Mouse (Mus musculus): ENCODE results near the gene Gp1ba. TPM values are rescaled to one million over a fixed set of nuclear protein-coding genes. Genes with fewer than 3 reads are reported as not detected.

The Gp1ba gene
- total and polyA plus RNA-seq, 3 experiments, result 1.1 to 9.0 (median 3.4) TPM

DNA sequence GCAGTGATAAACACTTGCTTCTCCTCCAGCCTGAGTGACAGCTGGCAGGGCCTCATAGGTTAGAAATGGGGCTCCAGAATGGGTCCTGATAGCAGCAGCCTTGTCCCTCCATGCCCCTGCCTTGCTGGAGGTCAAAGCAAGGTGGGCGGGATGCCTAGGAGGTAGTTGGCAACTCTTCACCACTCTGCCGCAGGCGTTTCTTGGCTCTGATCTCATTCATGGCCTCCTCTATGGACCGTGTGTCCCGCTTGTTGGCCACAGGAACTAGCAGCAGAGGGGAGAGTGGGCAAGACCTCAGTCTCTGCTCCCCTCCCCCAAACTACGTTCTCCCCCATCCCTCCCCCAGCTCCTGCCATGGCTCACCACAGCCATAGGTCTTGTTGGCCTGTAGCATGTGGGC, 25.0 kb downstream of the Gp1ba start:
- Histone ChIP-seq H3K4me1 (ENCODE audit: insufficient read depth, low read depth, low read length) (peaks cover 23% of the 10 kb centered on the region), H3K27me3 (ENCODE audit: insufficient read depth, low read length) (no peaks in the 10 kb centered on the region), H3K36me3 (replicated peaks) (peaks cover 86% of the 10 kb centered on the region), H3K4me3 (ENCODE audit: low read depth, low read length) (no peak overlapping the region), H3K9me3 (replicated peaks) (no peaks in the 10 kb centered on the region)
- DNase-seq (ENCODE audit: low spot score) (no peak), ATAC-seq (ENCODE audit: extremely low read depth, insufficient number of reproducible peaks, low FRiP score, poor library complexity, severe bottlenecking) (no peak)
- no peak for TF ChIP-seq CTCF (IDR thresholded peaks at IDR 0.05; ENCODE audit: low read depth, low read length)
- TF ChIP-seq TAL1 (conservative IDR thresholded peaks at IDR 0.05; ENCODE audit: low read depth, low read length), result no peak
- TF ChIP-seq GATA2 (IDR thresholded peaks at IDR 0.05; ENCODE audit: borderline replicate concordance, low read depth, low read length), result no peak
- TF ChIP-seq POLR2AphosphoS5 (IDR thresholded peaks at IDR 0.05; ENCODE audit: insufficient replicate concordance, low read depth, low read length), result no peak
- TF ChIP-seq GATA1 (IDR thresholded peaks at IDR 0.05; ENCODE audit: borderline replicate concordance, low read length), result no peak

DNA sequence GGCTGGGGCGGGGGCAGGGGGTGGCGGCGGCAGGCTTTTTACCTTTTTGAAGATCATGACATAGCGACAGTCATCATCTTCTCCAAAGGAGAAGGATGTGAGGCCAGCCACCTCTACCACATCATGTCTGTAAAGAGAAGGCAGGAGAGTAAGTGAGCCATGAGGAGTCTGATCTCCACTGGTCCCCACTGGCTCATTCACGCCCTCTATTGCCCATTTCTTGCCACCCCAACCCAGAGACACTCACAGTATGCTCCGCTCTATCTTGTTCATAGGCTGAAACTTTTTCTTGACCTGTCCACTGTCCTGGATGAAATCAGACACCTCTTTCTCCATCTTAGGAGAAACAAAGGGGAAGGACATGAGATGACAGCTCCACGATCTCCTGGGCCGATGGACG, 25.8 kb downstream of the Gp1ba start:
- DNase-seq (ENCODE audit: low spot score) (no peak), ATAC-seq (ENCODE audit: extremely low read depth, insufficient number of reproducible peaks, low FRiP score, poor library complexity, severe bottlenecking) (no peak)
- Histone ChIP-seq H3K4me1 (ENCODE audit: insufficient read depth, low read depth, low read length) (peaks cover 27% of the 10 kb centered on the region), H3K36me3 (replicated peaks) (peaks cover 78% of the 10 kb centered on the region), H3K4me3 (ENCODE audit: low read depth, low read length) (no peak overlapping the region), H3K9me3 (replicated peaks) (no peaks in the 10 kb centered on the region), H3K27me3 (ENCODE audit: insufficient read depth, low read length) (no peaks in the 10 kb centered on the region)
- no peak for TF ChIP-seq TAL1 (conservative IDR thresholded peaks at IDR 0.05; ENCODE audit: low read depth, low read length)
- TF ChIP-seq GATA1 (IDR thresholded peaks at IDR 0.05; ENCODE audit: borderline replicate concordance, low read length), result no peak
- TF ChIP-seq CTCF (IDR thresholded peaks at IDR 0.05; ENCODE audit: low read depth, low read length), result no peak
- no peak for TF ChIP-seq POLR2AphosphoS5 (IDR thresholded peaks at IDR 0.05; ENCODE audit: insufficient replicate concordance, low read depth, low read length)
- TF ChIP-seq GATA2 (IDR thresholded peaks at IDR 0.05; ENCODE audit: borderline replicate concordance, low read depth, low read length), result no peak

DNA sequence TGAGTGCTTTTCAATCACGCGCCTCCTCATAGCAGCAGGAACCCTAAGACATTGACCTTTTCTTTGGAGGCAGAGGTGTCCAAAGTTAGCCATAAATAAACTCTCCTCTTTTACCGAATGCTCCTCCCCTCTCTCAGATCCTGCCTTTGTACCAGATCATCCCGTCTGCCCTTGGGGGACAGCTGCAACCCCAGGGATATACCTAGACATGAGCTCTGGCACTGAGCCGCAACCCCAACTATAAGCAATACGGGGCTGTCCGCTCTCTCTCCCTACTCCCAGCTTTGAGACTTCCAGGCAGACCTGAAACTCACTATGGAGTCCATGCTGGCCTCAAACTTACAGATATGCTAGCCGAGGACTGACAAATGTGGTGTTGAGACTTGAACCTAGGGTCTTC, 27.8 kb downstream of the Gp1ba start:
- peaks cover 78% of the 10 kb centered on the region for H3K36me3 ChIP-seq (replicated peaks)
- no peak overlapping the region for H3K4me3 ChIP-seq (ENCODE audit: low read depth, low read length)
- no peaks in the 10 kb centered on the region for H3K27me3 ChIP-seq (ENCODE audit: insufficient read depth, low read length)
- no peak for TF ChIP-seq GATA1 (IDR thresholded peaks at IDR 0.05; ENCODE audit: borderline replicate concordance, low read length)
- TF ChIP-seq TAL1 (conservative IDR thresholded peaks at IDR 0.05; ENCODE audit: low read depth, low read length), result no peak
- no peak for TF ChIP-seq CTCF (IDR thresholded peaks at IDR 0.05; ENCODE audit: low read depth, low read length)
- TF ChIP-seq POLR2AphosphoS5 (IDR thresholded peaks at IDR 0.05; ENCODE audit: insufficient replicate concordance, low read depth, low read length), result no peak
- TF ChIP-seq GATA2 (IDR thresholded peaks at IDR 0.05; ENCODE audit: borderline replicate concordance, low read depth, low read length), result no peak
- no peaks in the 10 kb centered on the region for H3K9me3 ChIP-seq (replicated peaks)
- no peak for DNase-seq (ENCODE audit: low spot score)
- no peak for ATAC-seq (ENCODE audit: extremely low read depth, insufficient number of reproducible peaks, low FRiP score, poor library complexity, severe bottlenecking)
- peaks cover 44% of the 10 kb centered on the region for H3K4me1 ChIP-seq (ENCODE audit: insufficient read depth, low read depth, low read length)

- Histone ChIP-seq H3K36me3 (replicated peaks) (peaks cover 78% of the 10 kb centered on the region), H3K27me3 (ENCODE audit: insufficient read depth, low read length) (no peaks in the 10 kb centered on the region), H3K4me1 (ENCODE audit: insufficient read depth, low read depth, low read length) (peaks cover 48% of the 10 kb centered on the region), H3K9me3 (replicated peaks) (no peaks in the 10 kb centered on the region), H3K4me3 (ENCODE audit: low read depth, low read length) (peak overlapping the region; percentile 77; the same call in 1 of the 2 replicates)
- DNase-seq (ENCODE audit: low spot score) (no peak), ATAC-seq (ENCODE audit: extremely low read depth, insufficient number of reproducible peaks, low FRiP score, poor library complexity, severe bottlenecking) (no peak)
- TF ChIP-seq POLR2AphosphoS5 (IDR thresholded peaks at IDR 0.05; ENCODE audit: insufficient replicate concordance, low read depth, low read length) (no peak; the same call in 1 of the 2 replicates), CTCF (IDR thresholded peaks at IDR 0.05; ENCODE audit: low read depth, low read length) (no peak), TAL1 (conservative IDR thresholded peaks at IDR 0.05; ENCODE audit: low read depth, low read length) (no peak), GATA2 (IDR thresholded peaks at IDR 0.05; ENCODE audit: borderline replicate concordance, low read depth, low read length) (no peak), GATA1 (IDR thresholded peaks at IDR 0.05; ENCODE audit: borderline replicate concordance, low read length) (no peak)
These were observed 28.6 kb downstream of the Gp1ba start for GRCm38 (mm10) chr11:70667271-70668150.

DNA sequence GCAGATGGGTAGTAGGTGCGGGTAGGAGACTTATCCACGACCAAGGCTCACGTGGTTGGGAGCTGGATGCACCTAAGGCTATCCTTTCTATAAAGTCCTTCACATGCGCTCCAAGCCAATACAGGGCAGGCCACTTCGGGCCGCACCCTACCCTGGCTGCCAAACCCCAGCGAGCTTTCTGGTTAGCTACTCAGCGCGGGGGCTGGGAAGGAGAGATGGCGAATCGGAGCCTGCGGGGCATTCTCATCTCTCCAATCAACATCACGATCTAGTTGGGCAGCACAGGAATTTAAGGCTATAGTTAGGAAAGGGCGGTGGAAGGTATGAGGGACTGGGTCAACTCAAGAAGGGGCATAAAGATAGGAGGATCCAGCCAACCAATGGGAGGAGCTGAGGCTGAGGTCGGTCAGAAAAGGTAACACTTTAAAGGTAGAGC, 29.4 kb downstream of the Gp1ba start:
- no peaks in the 10 kb centered on the region for H3K27me3 ChIP-seq (ENCODE audit: insufficient read depth, low read length)
- peaks cover 48% of the 10 kb centered on the region for H3K4me1 ChIP-seq (ENCODE audit: insufficient read depth, low read depth, low read length)
- no peak for TF ChIP-seq GATA1 (IDR thresholded peaks at IDR 0.05; ENCODE audit: borderline replicate concordance, low read length)
- no peak for TF ChIP-seq POLR2AphosphoS5 (IDR thresholded peaks at IDR 0.05; ENCODE audit: insufficient replicate concordance, low read depth, low read length)
- no peak for TF ChIP-seq CTCF (IDR thresholded peaks at IDR 0.05; ENCODE audit: low read depth, low read length)
- TF ChIP-seq GATA2 (IDR thresholded peaks at IDR 0.05; ENCODE audit: borderline replicate concordance, low read depth, low read length), result no peak
- no peak for TF ChIP-seq TAL1 (conservative IDR thresholded peaks at IDR 0.05; ENCODE audit: low read depth, low read length)
- H3K36me3 ChIP-seq (replicated peaks), result peaks cover 73% of the 10 kb centered on the region
- DNase-seq (ENCODE audit: low spot score) (no peak), ATAC-seq (ENCODE audit: extremely low read depth, insufficient number of reproducible peaks, low FRiP score, poor library complexity, severe bottlenecking) (no peak)
- H3K9me3 ChIP-seq (replicated peaks), result no peaks in the 10 kb centered on the region
- H3K4me3 ChIP-seq (ENCODE audit: low read depth, low read length), result peak overlapping the region; percentile 77

DNA sequence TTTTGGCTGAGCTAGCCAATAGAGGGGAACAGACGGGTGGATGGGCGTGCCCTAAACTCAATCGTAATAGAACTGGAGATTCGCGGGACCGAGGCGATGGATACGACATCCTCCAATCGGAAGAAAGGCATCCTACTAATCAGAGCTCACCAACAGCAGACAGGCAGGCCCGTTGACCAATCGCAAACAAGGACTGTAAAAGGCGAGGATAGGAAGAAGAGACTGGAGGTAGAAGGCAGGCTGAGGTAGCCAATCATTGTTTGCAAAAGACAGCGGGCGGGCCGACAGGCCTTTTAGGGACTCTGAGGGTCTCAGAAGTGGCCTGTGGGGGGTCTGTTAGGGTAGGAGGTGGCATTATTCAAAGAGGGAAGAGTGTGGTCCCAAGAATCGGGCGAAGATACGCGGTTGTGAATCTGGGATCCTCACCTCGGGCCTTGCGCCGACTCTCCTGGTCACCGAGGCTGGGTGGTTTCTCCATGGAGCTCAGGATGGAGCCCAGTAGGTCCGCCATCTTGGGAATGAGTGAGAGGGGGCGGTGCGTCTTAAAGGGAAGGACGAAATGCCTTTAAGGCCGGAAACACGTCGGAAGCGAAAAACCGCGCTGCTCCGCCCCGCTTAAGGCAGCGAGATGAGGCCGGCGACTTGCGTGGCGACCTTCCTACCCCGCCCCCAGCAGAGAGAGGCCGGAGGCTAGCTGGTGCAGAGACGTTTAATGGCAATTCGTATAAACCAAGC, 30.0 kb downstream of the Gp1ba start, which contains the start of gene Spag7:
Gene Spag7, minus strand, starts transcription at position 646 of the 735 bp plus-strand sequence.
- ATAC-seq (ENCODE audit: extremely low read depth, insufficient number of reproducible peaks, low FRiP score, poor library complexity, severe bottlenecking) (peak; percentile 87), DNase-seq (ENCODE audit: low spot score) (peak; percentile 98)
- peaks cover 72% of the 10 kb centered on the region for H3K36me3 ChIP-seq (replicated peaks)

More for the DNA sequence above, 30.0 kb downstream of the Gp1ba start, which contains the start of gene Spag7:
- TF ChIP-seq GATA1 (IDR thresholded peaks at IDR 0.05; ENCODE audit: borderline replicate concordance, low read length) (no peak), POLR2AphosphoS5 (IDR thresholded peaks at IDR 0.05; ENCODE audit: insufficient replicate concordance, low read depth, low read length) (no peak), TAL1 (conservative IDR thresholded peaks at IDR 0.05; ENCODE audit: low read depth, low read length) (no peak), CTCF (IDR thresholded peaks at IDR 0.05; ENCODE audit: low read depth, low read length) (no peak), GATA2 (IDR thresholded peaks at IDR 0.05; ENCODE audit: borderline replicate concordance, low read depth, low read length) (no peak)
- peak within 1 kb of the TSS; percentile 77 for H3K4me3 ChIP-seq (ENCODE audit: low read depth, low read length)
- H3K9me3 ChIP-seq (replicated peaks), result no peaks in the 10 kb centered on the region
- peaks cover 48% of the 10 kb centered on the region for H3K4me1 ChIP-seq (ENCODE audit: insufficient read depth, low read depth, low read length)
- H3K27me3 ChIP-seq (ENCODE audit: insufficient read depth, low read length), result no peaks in the 10 kb centered on the region

All from G1E (cell line).